Mouse (Mus musculus): ENCODE data around the gene Sec22a. TPM values are rescaled to one million over a fixed set of nuclear protein-coding genes. Genes with fewer than 3 reads are reported as not detected.
A peak's percentile ranks its signal among the peaks of the same experiment; 100 is the strongest.

Sec22a gene
- polyA plus RNA-seq, 1 experiment from 2014 or later: 37.1 TPM

DNA sequence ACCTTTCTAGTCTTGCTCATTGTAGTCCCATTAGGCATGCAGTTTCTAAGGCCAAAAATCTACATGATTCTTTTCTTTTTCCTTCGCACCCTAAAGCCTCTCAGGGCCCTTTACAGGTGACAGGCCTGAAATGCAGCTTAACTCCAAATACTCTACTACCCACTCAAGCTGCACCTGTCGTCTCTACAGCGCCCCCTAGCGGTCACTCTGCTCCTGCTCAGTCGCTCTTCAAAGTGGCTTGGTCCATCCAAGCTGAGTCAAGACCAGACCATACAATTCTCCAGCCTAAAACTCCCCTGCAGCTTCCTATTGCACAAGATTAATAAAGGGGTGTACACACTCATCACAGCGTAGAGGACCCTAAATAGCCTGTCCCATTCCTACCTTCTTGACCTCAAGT, 3.1 kb downstream of the Sec22a start:
- no peaks in the 10 kb centered on the region for H3K27me3 ChIP-seq (ENCODE audit: poor library complexity, severe bottlenecking)
- no peaks in the 10 kb centered on the region for H3K9me3 ChIP-seq
- H3K27ac ChIP-seq: no peak overlapping the region
- H3K36me3 ChIP-seq (replicated peaks): peaks cover 13% of the 10 kb centered on the region
- peak; percentile 65 for DNase-seq (ENCODE audit: extremely low spot score, low spot score)
- peaks cover 32% of the 10 kb centered on the region for H3K4me1 ChIP-seq
- 28% methylated on average over 6 of the region's 6 CpGs for WGBS
- H3K4me3 ChIP-seq: no peak overlapping the region

DNA sequence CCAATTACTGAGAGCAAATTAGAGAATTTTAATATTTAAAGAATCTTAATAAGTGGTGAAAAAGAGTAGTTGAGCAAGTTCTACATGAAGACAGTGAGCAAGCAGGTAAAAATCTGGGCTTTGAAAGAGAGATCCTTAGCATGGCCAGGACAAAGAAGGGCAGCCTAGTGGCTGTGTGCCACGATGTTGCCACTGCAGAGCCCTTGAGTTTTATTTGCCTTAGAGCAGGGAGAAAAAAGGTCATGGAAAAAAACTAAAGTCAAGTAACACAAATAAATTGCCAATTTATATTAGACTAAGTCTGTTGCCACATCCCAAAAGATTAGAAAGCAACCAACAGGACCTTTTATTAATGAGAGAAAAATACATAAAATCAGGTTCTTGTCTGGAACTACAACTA, 6.3 kb downstream of the Sec22a start:
- Histone ChIP-seq H3K4me3 (no peak overlapping the region), H3K27ac (no peak overlapping the region), H3K4me1 (peaks cover 14% of the 10 kb centered on the region), H3K27me3 (ENCODE audit: poor library complexity, severe bottlenecking) (no peaks in the 10 kb centered on the region), H3K9me3 (no peaks in the 10 kb centered on the region), H3K36me3 (replicated peaks) (peaks cover 21% of the 10 kb centered on the region)
- WGBS: 88% methylated on average over 1 of the region's 1 CpGs
- no peak for DNase-seq (ENCODE audit: extremely low spot score, low spot score)

DNA sequence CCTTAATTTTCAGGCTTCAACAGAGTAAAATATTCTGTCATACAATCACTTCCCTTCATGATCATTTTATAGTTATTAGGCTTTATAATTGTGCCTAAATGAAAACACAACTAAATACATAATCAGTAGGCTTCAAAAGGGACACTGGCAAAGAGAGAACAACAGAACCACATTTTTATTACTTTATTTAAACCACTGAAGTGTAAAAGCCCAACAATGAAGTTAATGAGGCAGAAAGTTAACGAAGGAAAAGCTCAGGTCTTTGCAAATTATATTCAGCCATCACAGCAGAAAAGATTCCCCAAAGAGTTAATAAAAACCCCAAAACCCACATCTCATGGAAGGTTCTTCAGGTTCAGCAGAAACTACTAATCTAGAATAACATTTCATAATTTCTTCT, 33.3 kb downstream of the Sec22a start:
- peaks cover 25% of the 10 kb centered on the region for H3K36me3 ChIP-seq (replicated peaks)
- no peak overlapping the region for H3K4me3 ChIP-seq
- peaks cover 34% of the 10 kb centered on the region; the same call in 1 of the 2 replicates for H3K27me3 ChIP-seq (ENCODE audit: poor library complexity, severe bottlenecking)
- no peak for DNase-seq (ENCODE audit: extremely low spot score, low spot score)
- H3K27ac ChIP-seq: no peak overlapping the region
- peaks cover 30% of the 10 kb centered on the region for H3K4me1 ChIP-seq
- WGBS: 39% methylated on average over 1 of the region's 1 CpGs
- no peaks in the 10 kb centered on the region for H3K9me3 ChIP-seq

DNA sequence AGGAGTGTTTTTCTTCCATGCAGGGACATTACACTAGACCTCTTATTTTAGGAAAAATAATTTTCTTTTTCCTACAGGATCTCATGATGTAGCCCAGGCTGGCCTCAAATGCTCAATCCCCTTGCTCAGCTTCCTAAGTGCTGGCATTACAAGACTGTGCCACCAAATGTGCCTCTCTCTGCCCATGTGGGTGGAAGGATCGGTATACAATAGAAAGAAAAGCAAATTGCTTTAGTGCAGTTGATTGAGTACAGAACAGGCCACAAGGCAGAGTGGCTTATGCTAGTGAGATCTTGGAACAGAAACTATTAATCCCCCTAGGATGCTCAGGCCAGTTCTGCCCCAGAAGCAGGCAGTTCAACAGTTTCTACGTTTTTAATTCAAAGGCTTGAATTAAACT, 43.9 kb downstream of the Sec22a start:
- Histone ChIP-seq H3K36me3 (replicated peaks) (no peaks in the 10 kb centered on the region), H3K9me3 (no peaks in the 10 kb centered on the region), H3K4me1 (peaks cover 3% of the 10 kb centered on the region), H3K4me3 (no peak overlapping the region), H3K27me3 (ENCODE audit: poor library complexity, severe bottlenecking) (no peaks in the 10 kb centered on the region), H3K27ac (no peak overlapping the region)
- WGBS: 77% methylated on average over 2 of the region's 2 CpGs
- no peak for DNase-seq (ENCODE audit: extremely low spot score, low spot score)

DNA sequence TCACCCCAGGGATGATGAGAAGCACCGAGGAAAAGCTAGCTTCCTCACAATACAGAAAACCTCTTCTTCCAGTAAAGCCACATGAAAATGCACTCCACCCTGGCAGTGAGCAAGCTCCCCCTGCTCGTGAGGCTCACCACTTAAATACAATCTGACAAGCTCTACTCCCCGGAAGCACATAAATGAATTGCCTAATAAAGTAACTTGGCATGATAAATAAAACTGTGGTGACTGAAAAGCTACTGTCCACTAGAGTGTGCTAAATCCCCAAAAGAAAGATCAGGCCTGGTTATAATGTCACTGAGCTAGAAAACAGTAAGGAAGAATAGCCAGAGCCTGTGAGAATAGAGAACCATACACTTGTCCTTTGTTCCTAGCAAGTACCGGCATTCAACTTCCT, 44.4 kb downstream of the Sec22a start:
- no peak for DNase-seq (ENCODE audit: extremely low spot score, low spot score)
- Histone ChIP-seq H3K36me3 (replicated peaks) (no peaks in the 10 kb centered on the region), H3K27ac (no peak overlapping the region), H3K27me3 (ENCODE audit: poor library complexity, severe bottlenecking) (no peaks in the 10 kb centered on the region), H3K4me3 (no peak overlapping the region), H3K4me1 (peaks cover 3% of the 10 kb centered on the region), H3K9me3 (no peaks in the 10 kb centered on the region)
- WGBS: 62% methylated on average over 4 of the region's 4 CpGs

DNA sequence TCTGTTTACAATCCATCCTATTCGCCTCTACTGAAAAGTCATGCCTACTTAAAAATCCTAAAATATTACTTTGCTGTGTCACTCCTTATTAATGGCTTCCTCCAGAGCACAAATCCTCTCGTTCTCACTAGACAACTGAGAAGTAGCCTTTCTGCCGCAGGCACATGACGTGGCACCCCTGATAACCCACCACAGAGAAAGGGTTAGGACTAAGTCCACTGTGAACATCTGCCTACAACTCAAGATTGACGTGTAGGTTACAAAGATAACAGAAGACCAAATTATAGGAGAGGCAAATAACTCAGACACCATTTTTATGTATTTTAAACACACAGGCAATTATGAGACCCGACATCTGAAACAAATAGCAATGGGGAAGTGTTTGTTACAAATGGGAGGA, 45.3 kb downstream of the Sec22a start:
- DNase-seq (ENCODE audit: extremely low spot score, low spot score): no peak
- H3K36me3 ChIP-seq (replicated peaks): peaks cover 6% of the 10 kb centered on the region
- no peak overlapping the region for H3K27ac ChIP-seq
- H3K27me3 ChIP-seq (ENCODE audit: poor library complexity, severe bottlenecking): no peaks in the 10 kb centered on the region
- H3K4me1 ChIP-seq: peaks cover 3% of the 10 kb centered on the region
- 83% methylated on average over 6 of the region's 6 CpGs for WGBS
- no peak overlapping the region for H3K4me3 ChIP-seq
- H3K9me3 ChIP-seq: no peaks in the 10 kb centered on the region

DNA sequence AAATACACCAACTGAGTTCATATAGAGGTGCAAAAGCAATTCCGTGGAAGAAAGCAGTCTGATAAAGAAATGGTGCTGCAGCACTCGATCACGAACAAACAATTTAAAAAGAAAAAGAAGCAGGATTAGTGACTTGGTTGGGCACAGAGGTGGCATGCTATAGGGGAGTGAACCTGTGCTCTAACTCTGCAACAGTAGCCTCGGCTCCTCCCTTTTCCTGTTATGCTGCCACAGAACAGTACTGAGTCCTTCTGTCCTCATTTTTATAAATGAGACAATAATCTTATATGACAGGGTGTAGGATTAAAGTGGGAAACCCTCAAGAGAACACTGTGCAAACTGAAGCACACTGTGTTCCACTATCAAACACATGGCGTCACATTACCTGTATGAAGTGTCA, 46.3 kb downstream of the Sec22a start:
- WGBS: 85% methylated on average over 5 of the region's 5 CpGs
- H3K27me3 ChIP-seq (ENCODE audit: poor library complexity, severe bottlenecking): no peaks in the 10 kb centered on the region
- H3K36me3 ChIP-seq (replicated peaks): peaks cover 14% of the 10 kb centered on the region
- H3K9me3 ChIP-seq: no peaks in the 10 kb centered on the region
- H3K4me1 ChIP-seq: peaks cover 4% of the 10 kb centered on the region
- no peak overlapping the region for H3K4me3 ChIP-seq
- no peak for DNase-seq (ENCODE audit: extremely low spot score, low spot score)
- H3K27ac ChIP-seq: no peak overlapping the region

DNA sequence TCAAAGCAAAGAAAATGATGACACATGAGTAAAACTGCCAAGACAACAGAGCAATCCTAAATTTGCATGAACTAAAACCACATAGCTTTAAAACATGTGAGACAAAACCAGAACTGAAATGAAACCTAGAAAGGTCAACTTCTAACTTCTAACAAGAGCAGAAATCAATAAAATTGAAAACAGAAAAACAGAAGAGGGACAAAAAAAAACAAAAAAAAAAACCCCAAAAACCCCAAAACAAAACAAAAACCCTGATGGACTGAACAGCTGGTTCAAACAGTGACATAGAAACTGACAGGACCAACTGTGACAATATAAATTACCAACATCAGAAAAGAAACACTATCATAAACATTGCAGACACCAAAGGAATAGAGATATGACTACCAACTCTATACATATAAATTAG, 46.9 kb downstream of the Sec22a start:
- Histone ChIP-seq H3K4me1 (peaks cover 10% of the 10 kb centered on the region), H3K4me3 (no peak overlapping the region), H3K36me3 (replicated peaks) (peaks cover 14% of the 10 kb centered on the region), H3K9me3 (no peaks in the 10 kb centered on the region), H3K27me3 (ENCODE audit: poor library complexity, severe bottlenecking) (no peaks in the 10 kb centered on the region), H3K27ac (no peak overlapping the region)
- DNase-seq (ENCODE audit: extremely low spot score, low spot score): no peak

DNA sequence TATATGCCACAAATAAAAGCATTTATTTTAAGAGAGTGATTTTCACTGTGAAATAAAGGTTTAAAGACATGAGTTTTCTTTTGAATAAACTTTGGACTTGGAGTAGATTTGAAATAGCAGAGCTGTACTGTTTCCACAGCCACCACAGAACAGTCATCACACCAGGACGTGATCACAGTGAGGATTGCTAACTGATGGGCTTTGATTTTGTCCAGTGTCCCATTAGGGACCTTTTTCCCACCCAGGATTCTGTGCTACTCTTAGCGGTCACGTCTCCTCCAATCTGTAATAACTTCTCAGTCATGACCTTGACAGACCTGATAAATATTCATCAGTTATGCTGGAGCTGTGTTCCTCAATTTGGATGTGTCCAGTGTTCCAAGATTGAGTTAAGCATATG, 48.2 kb downstream of the Sec22a start:
- 84% methylated on average over 3 of the region's 3 CpGs for WGBS
- Histone ChIP-seq H3K27ac (no peak overlapping the region), H3K9me3 (no peaks in the 10 kb centered on the region), H3K4me1 (peaks cover 23% of the 10 kb centered on the region), H3K27me3 (ENCODE audit: poor library complexity, severe bottlenecking) (no peaks in the 10 kb centered on the region), H3K36me3 (replicated peaks) (peaks cover 14% of the 10 kb centered on the region), H3K4me3 (no peak overlapping the region)
- no peak for DNase-seq (ENCODE audit: extremely low spot score, low spot score)

DNA sequence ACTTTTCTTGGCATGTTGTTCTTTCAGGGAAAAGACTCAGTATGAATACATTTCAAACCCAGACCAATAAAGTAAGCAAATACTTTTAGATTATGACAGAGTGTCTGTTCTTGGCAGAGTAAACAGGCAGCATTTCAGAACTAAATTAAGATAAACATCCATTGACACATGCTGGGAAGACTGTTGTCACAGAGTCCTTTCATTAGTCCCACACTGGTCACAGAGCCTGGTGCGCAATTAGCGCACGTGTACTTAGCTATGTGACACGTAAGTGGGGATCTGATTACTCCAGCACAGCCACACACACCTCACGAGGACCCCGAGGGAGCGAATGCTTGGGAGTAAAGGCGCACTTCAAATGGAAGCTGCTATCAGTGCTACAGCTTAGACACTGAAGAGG, 52.1 kb downstream of the Sec22a start:
- Histone ChIP-seq H3K27ac (no peak overlapping the region), H3K9me3 (no peaks in the 10 kb centered on the region), H3K4me1 (peaks cover 23% of the 10 kb centered on the region), H3K27me3 (ENCODE audit: poor library complexity, severe bottlenecking) (no peaks in the 10 kb centered on the region), H3K4me3 (no peak overlapping the region), H3K36me3 (replicated peaks) (peaks cover 14% of the 10 kb centered on the region)
- WGBS: 67% methylated on average over 8 of the region's 8 CpGs
- no peak for DNase-seq (ENCODE audit: extremely low spot score, low spot score)

DNA sequence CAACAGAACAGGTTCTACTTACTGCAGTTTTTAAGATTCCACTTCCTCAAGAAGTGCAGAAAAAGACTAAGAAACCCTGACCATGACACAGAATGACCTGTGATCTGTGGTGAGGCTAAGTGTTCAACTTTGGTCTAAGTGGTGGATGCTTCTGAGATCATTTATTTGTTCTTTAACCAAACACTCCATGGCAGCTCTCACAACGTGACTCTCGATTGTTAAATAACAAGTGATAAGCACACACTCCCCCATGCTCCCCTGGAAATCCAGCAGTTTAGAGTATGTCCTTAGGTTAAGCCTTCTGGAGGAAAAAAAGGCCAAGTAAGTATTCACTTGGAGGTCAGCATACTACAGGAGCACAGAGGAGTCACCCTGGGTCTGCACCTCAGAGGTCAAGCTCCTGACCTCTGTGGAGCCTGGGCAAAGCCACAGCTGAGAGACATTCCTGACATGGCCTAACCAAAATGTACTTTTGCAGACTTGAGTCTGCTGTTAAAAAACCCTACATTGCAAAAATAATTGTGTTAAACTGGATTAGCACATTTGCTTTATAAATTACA, 53.1 kb downstream of the Sec22a start:
- Histone ChIP-seq H3K4me3 (no peak overlapping the region), H3K9me3 (no peaks in the 10 kb centered on the region), H3K27ac (no peak overlapping the region), H3K27me3 (ENCODE audit: poor library complexity, severe bottlenecking) (no peaks in the 10 kb centered on the region), H3K36me3 (replicated peaks) (peaks cover 14% of the 10 kb centered on the region), H3K4me1 (peaks cover 23% of the 10 kb centered on the region)
- 63% methylated on average over 2 of the region's 2 CpGs for WGBS
- DNase-seq (ENCODE audit: extremely low spot score, low spot score): no peak

DNA sequence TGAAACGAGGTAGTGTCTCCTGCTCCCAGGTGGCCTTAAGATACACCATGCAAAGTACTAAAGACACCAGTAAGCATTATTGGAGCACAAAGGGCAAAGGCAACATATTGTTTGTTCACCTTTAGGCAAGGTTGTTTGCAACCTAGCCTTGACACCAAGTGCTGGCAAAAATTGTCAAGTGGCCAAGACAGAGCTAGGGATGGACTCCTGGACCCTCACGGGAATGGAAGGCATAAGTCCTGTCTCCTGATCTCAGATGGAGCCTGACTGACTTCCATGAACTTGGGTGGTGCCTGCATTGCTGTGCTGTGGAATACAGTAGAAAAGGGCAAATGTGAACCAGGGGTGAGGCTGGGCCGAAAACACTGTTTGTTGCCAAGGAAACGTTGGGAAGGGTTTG, 54.1 kb downstream of the Sec22a start:
- 90% methylated on average over 4 of the region's 4 CpGs for WGBS
- peaks cover 23% of the 10 kb centered on the region for H3K4me1 ChIP-seq
- DNase-seq (ENCODE audit: extremely low spot score, low spot score): no peak
- no peaks in the 10 kb centered on the region for H3K9me3 ChIP-seq
- H3K4me3 ChIP-seq: no peak overlapping the region
- H3K36me3 ChIP-seq (replicated peaks): peaks cover 14% of the 10 kb centered on the region
- H3K27ac ChIP-seq: no peak overlapping the region
- H3K27me3 ChIP-seq (ENCODE audit: poor library complexity, severe bottlenecking): no peaks in the 10 kb centered on the region

DNA sequence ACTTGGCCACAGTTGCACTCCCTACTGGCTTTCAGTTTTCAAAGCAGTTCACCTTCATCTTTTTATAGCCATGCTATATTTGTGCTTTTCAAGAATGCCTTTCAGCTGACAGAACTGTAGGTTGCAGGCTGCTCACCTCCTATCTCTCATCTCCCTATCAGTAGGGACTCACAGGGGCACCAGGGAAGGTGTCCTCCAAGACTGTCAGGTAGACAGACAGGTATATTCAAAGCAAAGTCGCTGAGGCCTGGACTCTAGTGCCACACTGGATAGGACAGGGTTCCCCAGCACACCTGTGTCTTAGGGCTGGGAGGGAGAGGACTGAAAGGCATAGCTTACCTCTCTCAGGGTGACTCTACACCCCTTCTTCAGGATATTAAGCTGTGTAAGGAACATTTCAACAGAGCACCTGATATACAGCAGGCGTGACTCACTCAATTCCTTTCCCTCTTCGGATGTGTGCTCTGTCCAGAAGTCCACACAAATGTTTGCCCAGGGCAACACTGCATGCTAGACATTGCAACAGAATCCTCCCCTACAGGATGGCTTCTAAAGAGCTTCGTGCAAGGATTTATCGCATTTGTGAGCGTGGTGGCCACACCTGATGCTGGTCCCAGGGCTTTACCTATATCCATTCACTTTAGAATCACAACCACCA, 55.1 kb downstream of the Sec22a start:
- peaks cover 23% of the 10 kb centered on the region for H3K4me1 ChIP-seq
- no peak overlapping the region for H3K27ac ChIP-seq
- no peaks in the 10 kb centered on the region for H3K27me3 ChIP-seq (ENCODE audit: poor library complexity, severe bottlenecking)
- WGBS: 91% methylated on average over 6 of the region's 6 CpGs
- no peak overlapping the region for H3K4me3 ChIP-seq
- H3K9me3 ChIP-seq: no peaks in the 10 kb centered on the region
- DNase-seq (ENCODE audit: extremely low spot score, low spot score): no peak
- peaks cover 14% of the 10 kb centered on the region for H3K36me3 ChIP-seq (replicated peaks)

DNA sequence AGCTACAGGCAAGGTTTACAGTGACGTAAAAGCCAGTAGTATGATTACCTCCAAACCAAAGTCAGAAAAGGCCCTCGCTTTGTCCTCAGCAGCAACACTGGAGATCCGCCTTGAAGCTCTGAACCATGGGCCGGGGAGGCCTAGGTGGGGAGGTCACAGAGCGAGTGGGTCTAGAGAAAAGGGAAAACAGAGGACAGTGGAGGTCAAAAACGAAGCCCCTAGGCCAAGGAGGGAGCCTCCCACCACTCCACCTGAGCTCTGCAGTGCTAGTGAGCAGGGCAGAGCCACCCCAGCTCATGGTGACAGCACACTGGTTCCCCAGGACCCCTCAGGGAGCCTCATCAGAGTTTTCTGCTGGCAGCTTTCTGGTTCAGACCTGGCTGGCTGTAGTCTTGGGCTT, 55.7 kb downstream of the Sec22a start:
- no peak overlapping the region for H3K4me3 ChIP-seq
- no peak overlapping the region for H3K27ac ChIP-seq
- DNase-seq (ENCODE audit: extremely low spot score, low spot score): no peak
- peaks cover 23% of the 10 kb centered on the region for H3K4me1 ChIP-seq
- no peaks in the 10 kb centered on the region for H3K9me3 ChIP-seq
- no peaks in the 10 kb centered on the region for H3K27me3 ChIP-seq (ENCODE audit: poor library complexity, severe bottlenecking)
- H3K36me3 ChIP-seq (replicated peaks): peaks cover 12% of the 10 kb centered on the region
- 89% methylated on average over 6 of the region's 6 CpGs for WGBS

Data from forebrain, embryonic 10.5 days (tissue).